In genomic region chr6:82402501-82403495, GRCm38 (mm10) we compare ENCODE assay signal across 8 mouse cellular contexts. TPM values are rescaled to one million over a fixed set of nuclear protein-coding genes. Genes with fewer than 3 reads are reported as not detected.
DNase-seq lines count a peak whose midpoint lies in the region; ATAC-seq and TF ChIP-seq lines count a peak whose summit lies in the region.

No protein-coding gene starts in this region.

- 0 out of 2 replicates have a peak, but pooled peaks have one; percentile 39 for ATAC-seq in cerebellum, adult (ENCODE audit: insufficient number of reproducible peaks, low FRiP score, low TSS enrichment)
- peak; percentile 42 to 84; a peak in 3 of 4 replicates for ATAC-seq in hematopoietic stem cell, adult 5-6 weeks (replicated peaks in 1 of 2; ENCODE audit: insufficient read depth in 1 of 2, low FRiP score in 2 of 2, low TSS enrichment in 1 of 2, low read depth in 1 of 2, poor library complexity in 2 of 2, severe bottlenecking in 2 of 2)
- ATAC-seq in liver, embryonic 12.5 days: no peak
- peak; percentile 57 for ATAC-seq in neural tube, embryonic 13.5 days (ENCODE audit: low read depth)
- ATAC-seq in megakaryocyte-erythroid progenitor cell, adult 5-6 weeks (replicated peaks; ENCODE audit: low FRiP score, low TSS enrichment, poor library complexity, severe bottlenecking): no peak

- H3K9me3 ChIP-seq in E14TG2a.4 (ENCODE audit: low read length): no peaks in the 10 kb centered on the region
- no peaks in the 10 kb centered on the region for H3K9me3 ChIP-seq in liver, embryonic 12.5 days (replicated peaks)
- no peaks in the 10 kb centered on the region for H3K9me3 ChIP-seq in neural tube, embryonic 13.5 days

- peaks cover 28% of the 10 kb centered on the region for H3K4me1 ChIP-seq in E14TG2a.4 (replicated peaks; ENCODE audit: low read depth, low read length)
- H3K4me1 ChIP-seq in liver, embryonic 12.5 days: no peaks in the 10 kb centered on the region
- peaks cover 39% of the 10 kb centered on the region for H3K4me1 ChIP-seq in neural tube, embryonic 13.5 days (replicated peaks)

- H3K27ac ChIP-seq in liver, embryonic 12.5 days: no peak overlapping the region
- H3K27ac ChIP-seq in neural tube, embryonic 13.5 days (replicated peaks): peak overlapping the region; percentile 68

- peak overlapping the region; percentile 48 for H3K4me2 ChIP-seq in liver, embryonic 12.5 days
- H3K4me2 ChIP-seq in neural tube, embryonic 13.5 days: peak overlapping the region; percentile 69

- no peaks in the 10 kb centered on the region for H3K36me3 ChIP-seq in E14TG2a.4 (ENCODE audit: insufficient read depth, low read length)
- H3K36me3 ChIP-seq in liver, embryonic 12.5 days: no peaks in the 10 kb centered on the region
- no peaks in the 10 kb centered on the region for H3K36me3 ChIP-seq in neural tube, embryonic 13.5 days

- H3K4me3 ChIP-seq in E14TG2a.4 (replicated peaks; ENCODE audit: low read length): peak overlapping the region; percentile 71
- H3K4me3 ChIP-seq in liver, embryonic 12.5 days: peak overlapping the region; percentile 15
- H3K4me3 ChIP-seq in neural tube, embryonic 13.5 days: peak overlapping the region; percentile 39

- peaks cover 63% of the 10 kb centered on the region for H3K27me3 ChIP-seq in E14TG2a.4 (ENCODE audit: insufficient read depth, low read length)
- H3K27me3 ChIP-seq in liver, embryonic 12.5 days (replicated peaks): peaks cover 49% of the 10 kb centered on the region
- H3K27me3 ChIP-seq in neural tube, embryonic 13.5 days: peaks cover 55% of the 10 kb centered on the region

- 4% methylated on average over 34 of the region's 34 CpGs for WGBS in liver, embryonic 12.5 days (ENCODE audit: insufficient replicate concordance)
- 1% methylated on average over 34 of the region's 34 CpGs for WGBS in neural tube, embryonic 13.5 days

- no peak overlapping the region for H3K9ac ChIP-seq in liver, embryonic 12.5 days
- peak overlapping the region; percentile 61 for H3K9ac ChIP-seq in neural tube, embryonic 13.5 days

- DNase-seq in cerebellum, adult 11 months: no peak
- DNase-seq in embryo, embryonic 11 days: peak; percentile 66

- TF ChIP-seq CTCF in E14TG2a.4 (conservative IDR thresholded peaks at IDR 0.05; ENCODE audit: low read length): no peak

RNA-seq across cellular contexts. Expression of gene Tacr1, which starts 0.7 kb away (rescaled TPM):
- total RNA-seq in hematopoietic stem cell, adult 5-6 weeks (2017): 0.69 TPM in 1 of 2 replicates, not detected in the other
- 0.02 TPM in 1 of 2 replicates, not detected in the other for polyA plus RNA-seq in liver, embryonic 12.5 days (2016; fragmentation: Nextera tagmentation; extraction: Ambion mirVana)
- polyA plus RNA-seq in neural tube, embryonic 13.5 days (2015; fragmentation: Nextera tagmentation; extraction: Ambion mirVana): 3.7 and 4.3 TPM in 2 replicates
- 0.28 TPM in 1 of 2 replicates, not detected in the other for total RNA-seq in megakaryocyte-erythroid progenitor cell, adult 5-6 weeks (2014; fragmentation: Nextera tagmentation)
- not detected in 2 replicates for total RNA-seq in megakaryocyte-erythroid progenitor cell, adult 5-6 weeks (2017)

Comparison
In these comparisons a context has a peak if more than half of its experiments do, and no peak if none do; other contexts are left out.
1. ATAC-seq: peak in cerebellum, adult (single experiment), hematopoietic stem cell, adult 5-6 weeks (2 of 2) and neural tube, embryonic 13.5 days (single experiment); none in liver, embryonic 12.5 days (single experiment) and megakaryocyte-erythroid progenitor cell, adult 5-6 weeks (single experiment).
2. H3K4me3 ChIP-seq: peak in every context shown above with its lines; median percentile 71 in E14TG2a.4; 39 in neural tube, embryonic 13.5 days; 15 in liver, embryonic 12.5 days.